Mouse (Mus musculus): ENCODE results near the gene Cep250.

GRCm38 (mm10) chr2:156021765-156022164 is 65.5 kb downstream of the Cep250 start:
- TF ChIP-seq POLR2A (IDR thresholded peaks at IDR 0.05; ENCODE audit: borderline replicate concordance, low read depth, low read length): no peak
- TF ChIP-seq CTCF (IDR thresholded peaks at IDR 0.05; ENCODE audit: low read depth, low read length): no peak
